Mouse (Mus musculus) intestine, embryonic 16.5 days (tissue): ENCODE results near the gene Rhot1. TPM values are rescaled to one million over a fixed set of nuclear protein-coding genes. Genes with fewer than 3 reads are reported as not detected.
"Not testable (repeated sequence)": the region's sequence is repeated elsewhere in the genome, so short reads cannot be mapped to it uniquely, and the experiment has no call there.

Experiments
- ATAC-seq: fragments of 200-750 bp; cut with Nextera tagmentation; 2 replicates; pipeline ENCODE4 v1.8.0; 2017; ENCODE audit warnings: moderate TSS enrichment, moderate library complexity
- H3K27ac ChIP-seq: fragments of 300-500 bp; sonication (generic); 2 replicates; pipeline ENCODE4 v1.5.1; 2014; ENCODE audit warnings: mild to moderate bottlenecking, low read length
- H3K27me3 ChIP-seq: fragments of 300-500 bp; sonication (generic); replicated peaks from 2 replicates; pipeline ENCODE4 v1.6.1; 2014; ENCODE audit warnings: low read length, control low read depth, mixed read lengths; ENCODE audit not compliant: control insufficient read depth, insufficient read depth
- H3K36me3 ChIP-seq: fragments of 300-500 bp; sonication (generic); 2 replicates; pipeline ENCODE4 v1.6.1; 2014; ENCODE audit warnings: low read length, control low read depth; ENCODE audit not compliant: control insufficient read depth, insufficient read depth
- H3K4me1 ChIP-seq: fragments of 300-500 bp; sonication (generic); 2 replicates; pipeline ENCODE4 v1.6.1; 2014; ENCODE audit warnings: low read length, control low read depth, mixed read lengths; ENCODE audit not compliant: control insufficient read depth, insufficient read depth
- H3K4me2 ChIP-seq: fragments of 300-500 bp; sonication (generic); 2 replicates; pipeline ENCODE4 v1.6.1; 2014; ENCODE audit warnings: low read depth, low read length, control low read depth
- H3K4me3 ChIP-seq: fragments of 300-500 bp; sonication (generic); 2 replicates; pipeline ENCODE4 v1.5.1; 2014; ENCODE audit warnings: mild to moderate bottlenecking, low read length
- H3K9ac ChIP-seq: fragments of 300-500 bp; sonication (generic); 2 replicates; pipeline ENCODE4 v1.6.1; 2014; ENCODE audit warnings: low read depth, low read length
- H3K9me3 ChIP-seq: fragments of 300-500 bp; sonication (generic); 2 replicates; pipeline ENCODE4 v1.6.1; 2016; ENCODE audit warnings: low read length, control low read depth; ENCODE audit not compliant: control insufficient read depth
- WGBS: fragments of 180-500 bp; shearing (Covaris S2); extraction: QIAGEN DNeasy Blood & Tissue Kit; methylation state at CpG from one replicate; pipeline ENCODE4 v1.1.7; 2014; 5-methylcytosine and 5-hydroxymethylcytosine counted together
- polyA plus RNA-seq: library from polyadenylated mRNA; unstranded; fragments of >200 nt; fragmentation: Nextera tagmentation; extraction: Ambion mirVana; gene quantifications from 2 replicates; pipeline ENCODE4 v1.2.1, GENCODE M21; 2015

Gene Rhot1
- polyA plus RNA-seq, 1 experiment from 2014 or later, result 38.0 TPM

DNA sequence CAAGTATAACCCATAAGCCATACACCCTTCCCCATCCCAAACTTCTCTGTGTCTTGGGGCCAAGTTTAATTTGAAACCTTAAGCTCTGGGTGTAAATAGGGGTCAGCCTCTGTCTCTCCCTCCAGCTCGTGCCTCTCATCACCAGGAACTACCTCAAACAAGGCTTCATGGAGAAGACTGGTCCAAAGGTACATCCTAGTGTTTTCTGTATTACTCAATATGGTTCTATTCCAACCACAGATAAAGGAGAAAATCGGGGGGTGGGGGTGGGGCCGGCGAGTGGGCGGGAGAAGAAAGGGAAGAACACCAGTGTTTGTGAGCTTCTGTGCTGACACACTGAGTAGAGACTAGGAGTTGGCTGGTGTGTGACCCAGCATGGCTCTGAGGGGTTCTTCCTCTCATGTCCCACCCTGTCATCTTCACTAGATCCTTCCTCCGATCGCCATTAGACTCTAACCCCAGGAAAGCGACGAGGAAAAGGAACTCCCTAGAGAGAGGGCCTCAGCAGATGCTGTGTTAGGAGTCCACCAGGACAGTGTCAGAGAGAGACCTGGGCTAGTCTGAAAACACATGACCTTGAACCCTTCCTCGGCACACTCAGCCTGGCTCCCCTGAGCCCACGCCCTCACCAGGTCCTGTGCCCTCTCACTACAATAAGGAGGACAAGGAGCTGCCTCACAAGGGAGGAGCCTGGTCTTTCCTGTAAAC lies 34.7 kb upstream of the Rhot1 start:
- no peaks in the 10 kb centered on the region for H3K27me3 ChIP-seq
- 71% methylated on average over 11 of the region's 11 CpGs for WGBS
- peaks cover 2% of the 10 kb centered on the region; the same call in 1 of the 2 replicates for H3K4me1 ChIP-seq
- H3K36me3 ChIP-seq, result no peaks in the 10 kb centered on the region
- no peak overlapping the region for H3K27ac ChIP-seq
- H3K9me3 ChIP-seq, result no peaks in the 10 kb centered on the region
- H3K4me2 ChIP-seq, result no peak overlapping the region
- peak; percentile 35 for ATAC-seq
- H3K9ac ChIP-seq, result no peak overlapping the region
- H3K4me3 ChIP-seq, result no peak overlapping the region

- ATAC-seq, result no peak
- Histone ChIP-seq H3K9ac (no peak overlapping the region), H3K9me3 (no peaks in the 10 kb centered on the region), H3K4me2 (no peak overlapping the region), H3K4me3 (no peak overlapping the region), H3K27ac (peak overlapping the region; percentile 23; the same call in 1 of the 2 replicates), H3K27me3 (no peaks in the 10 kb centered on the region), H3K4me1 (peaks cover 2% of the 10 kb centered on the region; the same call in 1 of the 2 replicates), H3K36me3 (no peaks in the 10 kb centered on the region)
- 71% methylated on average over 11 of the region's 11 CpGs for WGBS
Measured at GRCm38 (mm10) chr11:80176911-80177895, 31.6 kb upstream of the Rhot1 start.

GRCm38 (mm10) chr11:80178316-80178715 lies 30.5 kb upstream of the Rhot1 start:
- H3K36me3 ChIP-seq, result no peaks in the 10 kb centered on the region
- H3K4me3 ChIP-seq, result no peak overlapping the region
- no peak for ATAC-seq
- peaks cover 2% of the 10 kb centered on the region; the same call in 1 of the 2 replicates for H3K4me1 ChIP-seq
- H3K9me3 ChIP-seq, result no peaks in the 10 kb centered on the region
- H3K4me2 ChIP-seq, result no peak overlapping the region
- 83% methylated on average over 8 of the region's 8 CpGs for WGBS
- no peak overlapping the region for H3K27ac ChIP-seq
- no peaks in the 10 kb centered on the region for H3K27me3 ChIP-seq
- no peak overlapping the region for H3K9ac ChIP-seq

DNA sequence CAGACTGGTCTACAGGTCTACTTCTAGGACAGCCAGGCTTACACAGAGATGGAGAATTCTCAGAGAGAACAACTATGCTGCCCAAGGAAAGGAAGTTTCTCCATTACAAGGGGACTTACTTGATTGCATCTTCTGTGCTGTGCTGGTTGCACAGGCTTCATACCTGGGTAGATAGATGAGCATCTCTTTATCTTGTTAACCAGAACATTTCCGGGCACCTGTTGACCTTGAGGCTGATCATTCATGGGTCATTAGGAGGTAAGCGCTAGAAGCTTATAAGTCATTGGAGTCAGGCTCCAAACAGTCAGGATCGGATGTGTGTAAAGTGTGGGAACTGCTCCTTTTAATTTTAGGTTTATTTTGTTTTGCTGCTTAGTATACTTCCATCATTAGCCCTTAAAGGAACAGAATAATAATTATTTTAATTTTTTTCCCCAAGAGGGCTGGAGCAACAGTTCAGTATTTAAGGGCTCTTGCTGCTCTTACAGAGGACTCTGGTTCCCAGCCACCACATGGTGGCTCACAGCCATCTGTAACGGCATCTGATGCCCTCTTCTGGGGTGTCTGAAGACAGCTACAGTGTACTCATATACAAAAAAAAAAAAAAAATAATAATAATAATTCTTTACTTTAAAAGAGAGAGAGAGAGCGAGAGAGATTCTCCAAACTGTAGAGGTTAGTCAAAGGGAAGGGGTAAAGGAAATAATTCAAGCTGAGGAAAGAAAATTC lies 27.6 kb upstream of the Rhot1 start:
- ATAC-seq, result no peak
- H3K9ac ChIP-seq, result no peak overlapping the region
- WGBS, result 71% methylated on average over 5 of the region's 5 CpGs
- H3K4me3 ChIP-seq, result no peak overlapping the region
- no peak overlapping the region for H3K27ac ChIP-seq
- H3K36me3 ChIP-seq, result no peaks in the 10 kb centered on the region
- peaks cover 5% of the 10 kb centered on the region; the same call in 1 of the 2 replicates for H3K4me1 ChIP-seq
- H3K9me3 ChIP-seq, result no peaks in the 10 kb centered on the region
- no peak overlapping the region for H3K4me2 ChIP-seq
- H3K27me3 ChIP-seq, result no peaks in the 10 kb centered on the region

DNA sequence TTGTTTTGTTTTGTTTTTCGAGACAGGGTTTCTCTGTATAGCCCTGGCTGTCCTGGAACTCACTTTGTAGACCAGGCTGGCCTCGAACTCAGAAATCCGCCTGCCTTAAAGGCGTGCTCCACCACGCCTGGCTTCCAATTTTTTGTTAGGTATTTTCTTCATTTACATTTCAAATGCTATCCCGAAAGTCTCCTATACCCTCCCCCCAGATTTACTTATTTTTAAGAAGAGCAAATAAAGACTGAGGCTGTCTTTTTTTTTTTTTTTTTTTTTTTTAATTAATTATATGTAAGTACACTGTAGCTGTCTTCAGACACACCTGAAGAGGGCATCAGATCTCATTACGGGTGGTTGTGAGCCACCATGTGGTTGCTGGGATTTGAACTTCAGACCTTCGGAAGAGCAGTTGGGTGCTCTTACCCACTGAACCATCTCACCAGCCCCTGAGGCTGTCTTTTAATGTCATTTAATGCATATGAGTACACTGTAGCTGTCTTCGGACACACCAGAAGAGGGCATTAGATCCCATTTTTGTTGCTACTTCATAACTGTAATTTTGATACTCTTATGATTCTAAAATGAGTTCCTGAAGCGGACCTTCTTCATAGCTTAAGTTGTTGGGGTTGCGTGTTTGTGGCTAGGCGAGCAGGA lies 25.6 kb upstream of the Rhot1 start:
- WGBS, result 44% methylated on average over 12 of the region's 12 CpGs
- H3K9me3 ChIP-seq, H3K27me3 ChIP-seq, H3K36me3 ChIP-seq, H3K4me1 ChIP-seq: not testable (repeated sequence)
- peak; percentile 89 for ATAC-seq
- Histone ChIP-seq H3K4me2 (peak overlapping the region; percentile 47), H3K27ac (peak overlapping the region; percentile 89; the same call in 1 of the 2 replicates), H3K9ac (peak overlapping the region; percentile 83), H3K4me3 (peak overlapping the region; percentile 82)

DNA sequence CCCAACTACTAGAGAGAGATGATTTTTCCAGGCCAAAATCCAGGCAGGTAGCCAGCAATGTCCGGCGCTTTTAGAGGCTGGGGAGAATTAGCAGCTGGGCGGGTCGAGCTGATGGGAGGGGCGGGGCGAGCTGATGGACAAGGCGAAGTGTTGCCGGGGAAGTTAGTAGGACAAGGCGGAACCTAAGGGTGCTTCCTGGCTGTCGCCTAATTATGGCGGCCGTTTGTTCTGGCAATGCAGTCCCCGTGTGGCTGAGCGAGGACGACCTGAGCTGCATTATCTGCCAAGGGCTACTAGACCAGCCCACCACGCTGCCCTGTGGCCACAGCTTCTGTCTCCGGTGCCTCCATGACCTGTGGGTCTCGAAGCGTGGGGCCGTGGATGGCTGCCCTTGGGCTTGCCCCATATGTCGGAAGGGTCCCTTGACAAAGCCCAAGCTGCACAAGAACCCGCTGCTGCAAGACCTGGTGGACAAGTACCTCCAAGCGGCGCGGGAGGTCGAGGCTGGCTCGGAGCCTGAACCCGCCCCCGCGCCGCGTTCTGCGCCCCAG lies 25.0 kb upstream of the Rhot1 start, which contains the start of gene Rnf135:
Gene Rnf135, plus strand, starts transcription at position 147 of the 551 bp plus-strand sequence.
- no peaks in the 10 kb centered on the region for H3K36me3 ChIP-seq
- H3K4me3 ChIP-seq, result peak within 1 kb of the TSS; percentile 82
- 1% methylated on average over 33 of the region's 33 CpGs for WGBS

DNA sequence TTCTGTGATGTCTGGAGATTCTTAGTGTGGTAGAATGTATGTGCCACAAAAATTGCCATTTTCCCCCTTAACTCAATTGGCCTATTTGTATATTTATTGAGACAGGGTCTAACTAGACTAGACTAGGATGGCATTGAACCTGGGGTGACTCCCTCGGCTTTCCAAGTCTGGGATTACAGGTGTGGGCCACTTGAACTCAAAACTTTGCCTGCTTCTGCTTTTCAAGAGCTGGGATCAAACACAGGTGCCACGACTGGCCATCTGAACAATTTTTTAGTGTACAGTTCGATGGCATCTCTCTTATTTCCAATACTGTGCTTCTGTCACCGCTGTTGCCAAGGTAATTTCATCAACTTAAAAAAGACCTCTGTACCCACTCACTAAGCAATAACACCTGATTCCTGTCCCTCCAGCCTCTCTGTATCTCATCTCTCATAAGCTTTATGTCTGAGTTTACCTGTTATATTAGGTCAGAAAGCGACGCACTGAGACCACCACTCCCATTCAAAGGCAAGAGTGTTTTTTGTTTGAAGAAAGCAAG lies 24.2 kb upstream of the Rhot1 start:
- H3K4me1 ChIP-seq, result peaks cover 5% of the 10 kb centered on the region; the same call in 1 of the 2 replicates
- no peak overlapping the region; the same call in 1 of the 2 replicates for H3K27ac ChIP-seq
- H3K36me3 ChIP-seq, result no peaks in the 10 kb centered on the region
- no peak for ATAC-seq
- H3K27me3 ChIP-seq, result no peaks in the 10 kb centered on the region
- WGBS, result 83% methylated on average over 6 of the region's 6 CpGs
- H3K4me3 ChIP-seq, result peak overlapping the region; percentile 82
- H3K9ac ChIP-seq, result peak overlapping the region; percentile 83; the same call in 1 of the 2 replicates
- no peaks in the 10 kb centered on the region for H3K9me3 ChIP-seq
- peak overlapping the region; percentile 47 for H3K4me2 ChIP-seq

More for the DNA sequence above, 25.0 kb upstream of the Rhot1 start, which contains the start of gene Rnf135:
- no peaks in the 10 kb centered on the region for H3K9me3 ChIP-seq
- peak within 1 kb of the TSS; percentile 89 for H3K27ac ChIP-seq
- ATAC-seq, result peak; percentile 99
- peaks cover 5% of the 10 kb centered on the region; the same call in 1 of the 2 replicates for H3K4me1 ChIP-seq
- H3K27me3 ChIP-seq, result no peaks in the 10 kb centered on the region
- H3K9ac ChIP-seq, result peak within 1 kb of the TSS; percentile 83
- peak within 1 kb of the TSS; percentile 47 for H3K4me2 ChIP-seq

DNA sequence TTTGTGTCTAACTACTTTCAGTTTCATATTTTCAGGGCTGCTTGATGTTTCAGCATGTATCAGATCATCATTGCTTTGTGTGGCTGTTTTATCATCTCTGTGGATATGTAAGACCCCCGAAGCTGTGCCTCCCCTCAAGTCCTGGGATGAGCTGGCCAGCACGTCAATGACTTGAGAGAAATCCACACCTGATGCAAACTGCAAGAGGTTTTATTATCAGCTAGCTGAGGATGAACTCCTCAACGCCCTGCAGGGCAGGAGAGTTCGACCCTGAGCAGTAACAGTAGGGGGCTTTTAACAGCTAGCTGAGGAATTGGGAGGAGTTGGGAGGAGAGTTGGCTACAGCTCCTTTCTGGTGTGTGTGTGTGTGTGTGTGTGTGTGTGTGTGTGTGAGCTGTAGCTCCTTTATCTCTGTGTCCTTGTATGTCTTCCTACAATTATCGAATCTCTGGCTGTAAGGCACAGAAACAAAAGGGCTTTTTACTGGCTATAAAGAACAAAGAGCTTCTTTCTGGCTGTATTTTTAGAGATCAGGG lies 23.3 kb upstream of the Rhot1 start:
- H3K4me1 ChIP-seq, H3K4me3 ChIP-seq, H3K9ac ChIP-seq, H3K27me3 ChIP-seq, ATAC-seq, H3K36me3 ChIP-seq, H3K4me2 ChIP-seq, H3K27ac ChIP-seq, H3K9me3 ChIP-seq: not testable (repeated sequence)
- WGBS, result 62% methylated on average over 5 of the region's 5 CpGs
